Mouse (Mus musculus): ENCODE results near the gene Gnb1l.

DNA sequence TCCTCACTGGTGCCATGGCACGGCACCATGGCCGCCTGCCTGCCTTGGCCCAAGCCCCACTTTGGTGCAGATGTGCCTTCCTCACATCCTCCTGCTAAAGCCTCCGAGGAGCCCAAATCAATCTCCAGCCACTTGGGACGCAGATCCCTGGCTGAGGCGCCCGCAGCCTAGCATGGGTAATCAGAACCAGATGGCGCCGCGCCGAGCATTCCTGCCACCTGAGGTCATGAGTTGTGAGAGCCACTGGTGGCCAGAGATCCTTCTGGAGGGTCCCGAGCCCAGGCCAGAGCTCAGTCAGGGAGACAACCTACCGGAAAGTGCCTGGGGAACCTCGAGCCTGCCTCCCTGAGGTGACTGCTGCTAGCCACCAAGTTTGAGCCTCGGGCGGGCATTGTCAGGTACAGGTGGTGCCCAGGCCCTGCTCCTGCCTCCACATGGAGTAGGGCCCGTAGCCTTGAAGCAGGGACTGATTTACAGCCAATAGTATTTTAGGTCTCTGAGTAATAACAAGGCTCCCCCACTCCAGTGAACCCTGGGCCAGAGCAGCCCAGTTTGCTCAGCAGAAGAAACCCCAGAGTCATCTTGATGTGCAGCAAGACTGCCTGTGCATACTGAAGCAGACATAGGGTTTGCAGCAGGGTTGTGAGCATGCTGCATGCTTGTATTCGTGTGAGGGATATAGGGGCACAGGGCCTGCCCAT lies 56.9 kb downstream of the Gnb1l start:
- TF ChIP-seq POLR2A (IDR thresholded peaks at IDR 0.05; ENCODE audit: low read depth, low read length) (no peak), CTCF (IDR thresholded peaks at IDR 0.05; ENCODE audit: borderline replicate concordance, insufficient read depth, low read length) (no peak)
